Mouse (Mus musculus): ENCODE data around the gene Gmeb2.
A peak's percentile ranks its signal among the peaks of the same experiment; 100 is the strongest.

The Gmeb2 gene

DNA sequence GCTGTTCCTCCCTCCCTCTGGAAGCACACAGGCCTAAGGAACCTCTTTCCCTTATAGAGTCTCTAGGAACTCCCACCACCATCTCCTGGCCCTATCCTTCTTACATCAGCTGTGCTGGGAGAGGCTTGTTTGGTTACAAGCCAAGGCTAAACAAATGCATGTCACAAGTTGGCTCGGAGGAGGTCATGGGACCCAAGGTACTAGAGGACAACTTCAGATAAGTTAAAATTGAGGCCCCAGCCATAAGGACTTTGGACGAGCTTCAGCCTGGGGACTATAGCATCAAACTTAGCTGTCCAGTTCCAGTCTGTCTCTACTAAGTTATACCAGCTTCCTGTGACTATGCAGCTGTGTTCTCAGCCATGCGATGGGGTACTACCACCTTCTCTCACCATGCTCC, 60.7 kb downstream of the Gmeb2 start:
- DNase-seq (ENCODE audit: low read depth, low spot score) = no peak

DNA sequence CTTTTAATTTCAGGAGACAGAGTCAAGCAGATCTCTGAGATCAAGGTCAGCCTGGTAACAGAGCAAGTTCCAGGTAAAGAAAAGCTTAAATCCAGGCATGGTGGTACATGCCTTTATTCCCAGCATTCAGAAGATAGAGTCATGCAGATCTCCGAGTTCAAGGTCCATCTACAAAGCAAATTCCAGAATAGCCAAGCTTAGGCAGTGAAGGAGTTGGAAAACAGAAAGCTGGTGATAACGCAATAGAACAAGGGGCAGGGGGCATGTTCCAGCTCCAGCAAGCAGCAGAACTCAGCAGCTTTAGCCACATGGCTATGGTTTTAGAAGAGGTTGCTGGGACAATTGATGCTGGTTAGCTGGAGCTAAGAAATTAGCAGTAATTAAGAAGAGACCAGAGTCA, 62.8 kb downstream of the Gmeb2 start:
- no peak for DNase-seq (ENCODE audit: low read depth, low spot score)

- DNase-seq (ENCODE audit: low read depth, low spot score) = no peak
Measured at GRCm38 (mm10) chr2:181220361-181220760, 67.5 kb downstream of the Gmeb2 start.

DNA sequence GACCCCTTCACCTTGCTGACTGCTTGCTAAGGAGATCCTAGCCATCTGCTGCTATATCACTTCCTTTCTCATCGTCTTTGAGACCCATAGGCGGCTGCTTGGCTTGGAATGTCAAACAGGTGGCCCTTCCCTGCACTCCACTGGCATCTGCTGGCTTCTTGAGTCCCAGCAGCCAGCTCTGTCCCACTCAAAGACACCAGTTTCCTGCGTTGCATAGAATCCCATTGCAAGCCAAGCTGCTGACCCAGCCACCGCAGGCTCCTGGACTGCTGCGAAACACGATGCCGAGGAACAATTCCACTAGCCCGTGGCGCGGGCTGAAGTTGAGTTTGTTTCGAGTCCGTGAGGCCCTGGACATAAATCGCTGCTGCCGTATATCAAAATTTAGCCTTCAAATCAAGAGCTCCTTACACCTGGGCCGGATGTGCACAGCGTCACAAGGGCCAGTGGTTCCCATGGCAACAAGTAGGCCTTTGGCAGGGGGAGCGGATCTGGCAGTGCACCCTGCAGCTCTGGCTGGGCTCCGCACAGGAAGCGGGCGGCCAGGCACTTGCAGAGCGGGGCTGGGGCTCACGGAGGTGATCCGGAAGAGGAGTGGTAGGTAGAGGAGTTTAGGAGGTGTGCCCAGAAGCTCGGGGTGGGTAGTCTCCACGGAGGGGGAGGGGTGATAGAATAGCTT, 68.2 kb downstream of the Gmeb2 start, which contains the start of gene Fndc11:
Gene Fndc11, plus strand, starts transcription at position 476 of the 679 bp plus-strand sequence.
- DNase-seq (ENCODE audit: low read depth, low spot score) = peak; percentile 12

- DNase-seq (ENCODE audit: low read depth, low spot score) = no peak
Measured at GRCm38 (mm10) chr2:181218881-181219485, 68.9 kb downstream of the Gmeb2 start.

DNA sequence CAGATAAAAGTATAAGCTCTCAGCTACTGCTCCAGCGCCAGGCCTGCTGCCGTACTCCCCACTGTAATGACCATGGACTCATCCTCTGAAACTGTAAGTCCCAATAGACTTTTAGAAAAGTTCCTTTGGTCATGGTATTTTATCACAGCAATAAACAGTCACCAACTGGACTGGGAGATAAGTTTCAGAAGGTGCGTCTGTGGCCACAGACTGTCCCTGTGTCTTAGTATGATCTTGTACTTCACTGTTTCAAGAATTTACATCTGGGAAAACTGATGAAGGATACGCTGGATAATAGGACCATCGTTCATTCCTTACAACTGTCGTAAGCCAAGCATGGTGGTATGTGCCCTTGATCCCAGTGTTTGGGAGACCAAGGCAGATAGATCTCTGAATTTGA, 71.8 kb downstream of the Gmeb2 start:
- no peak for DNase-seq (ENCODE audit: low read depth, low spot score)

GRCm38 (mm10) chr2:181213021-181213445, 74.8 kb downstream of the Gmeb2 start, which contains the start of gene Srms:
Gene Srms (minus strand): TSS chr2:181213185.
- DNase-seq (ENCODE audit: low read depth, low spot score) = no peak

GRCm38 (mm10) chr2:181212389-181213020, 75.3 kb downstream of the Gmeb2 start:
- DNase-seq (ENCODE audit: low read depth, low spot score) = no peak

- DNase-seq (ENCODE audit: low read depth, low spot score) = no peak
Measured at GRCm38 (mm10) chr2:181206118-181206517, 81.7 kb downstream of the Gmeb2 start.

GRCm38 (mm10) chr2:181205678-181206077, 82.2 kb downstream of the Gmeb2 start:
- no peak for DNase-seq (ENCODE audit: low read depth, low spot score)

DNA sequence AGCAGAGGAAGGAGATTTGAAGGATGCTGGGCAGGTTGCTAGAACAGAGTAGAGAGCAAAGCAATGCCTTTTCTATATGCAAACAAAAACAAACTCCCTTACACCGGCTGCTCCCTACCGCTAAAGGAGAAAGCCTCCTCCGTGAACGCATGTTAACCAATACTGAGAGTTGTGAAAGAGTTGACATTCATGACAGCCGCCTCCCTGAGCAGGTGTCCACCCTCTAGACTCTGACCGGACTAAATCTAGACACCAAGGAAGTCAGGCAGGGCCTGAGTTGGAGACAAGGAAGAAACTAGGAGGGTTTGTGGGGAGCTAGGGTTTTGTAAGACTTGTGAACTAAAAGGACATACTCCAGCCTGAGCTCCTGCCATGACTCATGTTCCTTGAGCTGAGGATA, 84.9 kb downstream of the Gmeb2 start:
- DNase-seq (ENCODE audit: low read depth, low spot score) = no peak

- DNase-seq (ENCODE audit: low read depth, low spot score) = no peak
Measured at GRCm38 (mm10) chr2:181202422-181202821, 85.4 kb downstream of the Gmeb2 start, which contains the start of gene Ptk6. Gene Ptk6 (minus strand): TSS chr2:181202789.

DNA sequence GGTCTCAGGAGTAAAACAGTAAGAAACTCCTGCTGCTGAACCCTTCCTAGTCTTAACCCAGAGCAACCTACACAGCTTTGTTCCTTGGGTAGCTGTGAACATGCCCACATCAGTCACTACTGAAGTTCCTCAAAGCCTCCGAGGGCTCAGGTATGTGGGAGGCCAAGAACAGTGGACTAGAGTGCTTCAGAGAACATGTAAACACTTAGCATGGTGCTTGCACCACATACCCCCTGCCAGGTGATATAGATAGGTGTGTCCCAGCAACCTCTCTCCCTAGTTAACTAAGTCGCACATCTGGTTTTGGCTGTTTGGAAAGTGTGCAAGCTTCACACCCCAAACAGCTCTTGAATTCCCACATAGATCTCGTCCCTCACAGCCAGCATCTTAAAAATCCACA, 86.2 kb downstream of the Gmeb2 start:
- DNase-seq (ENCODE audit: low read depth, low spot score) = no peak

Data from telencephalon, adult 2 months (tissue).